Mouse (Mus musculus) heart, embryonic 11.5 days (tissue): ENCODE measurements around the gene Tmed2. TPM values are rescaled to one million over a fixed set of nuclear protein-coding genes. Genes with fewer than 3 reads are reported as not detected.
A peak's percentile ranks its signal among the peaks of the same experiment; 100 is the strongest.

Experiments
- ATAC-seq: fragments of 200-750 bp; cut with Nextera tagmentation; replicated peaks from 2 replicates; pipeline ENCODE4 v1.8.0; 2017; ENCODE audit warnings: moderate library complexity; ENCODE audit not compliant: insufficient number of reproducible peaks, low FRiP score, low TSS enrichment
- H3K27ac ChIP-seq: fragments of 300-500 bp; sonication (generic); 2 replicates; pipeline ENCODE4 v1.5.1; 2014; ENCODE audit warnings: mild to moderate bottlenecking, low read depth, low read length
- H3K27me3 ChIP-seq: fragments of 300-500 bp; sonication (generic); 2 replicates; pipeline ENCODE4 v1.6.1; 2014; ENCODE audit warnings: mild to moderate bottlenecking, low read length, mixed read lengths; ENCODE audit not compliant: control insufficient read depth, insufficient read depth
- H3K36me3 ChIP-seq: fragments of 300-500 bp; sonication (generic); 2 replicates; pipeline ENCODE4 v1.6.1; 2014; ENCODE audit warnings: mild to moderate bottlenecking, low read length, moderate library complexity, mixed read lengths; ENCODE audit not compliant: control insufficient read depth, insufficient read depth
- H3K4me1 ChIP-seq: fragments of 300-500 bp; sonication (generic); 2 replicates; pipeline ENCODE4 v1.6.1; 2014; ENCODE audit warnings: low read length; ENCODE audit not compliant: control insufficient read depth, insufficient read depth
- H3K4me2 ChIP-seq: fragments of 300-500 bp; sonication (generic); 2 replicates; pipeline ENCODE4 v1.6.1; 2014; ENCODE audit warnings: mild to moderate bottlenecking, moderate library complexity
- H3K4me3 ChIP-seq: fragments of 300-500 bp; sonication (generic); 2 replicates; pipeline ENCODE4 v1.5.1; 2014; ENCODE audit warnings: low read depth, low read length
- H3K9ac ChIP-seq: fragments of 300-500 bp; sonication (generic); 2 replicates; pipeline ENCODE4 v1.6.1; 2014; ENCODE audit warnings: mild to moderate bottlenecking, low read depth, low read length, moderate library complexity
- H3K9me3 ChIP-seq: fragments of 300-500 bp; sonication (generic); replicated peaks from 2 replicates; pipeline ENCODE4 v1.6.1; 2016; ENCODE audit warnings: low read length; ENCODE audit not compliant: control insufficient read depth
- WGBS: fragments of 180-500 bp; shearing (Covaris S2); extraction: QIAGEN DNeasy Blood & Tissue Kit; methylation state at CpG from one replicate; pipeline ENCODE4 v1.1.7; 2014; ENCODE audit not compliant: insufficient replicate concordance; 5-methylcytosine and 5-hydroxymethylcytosine counted together
- polyA plus RNA-seq: library from polyadenylated mRNA; unstranded; fragments of >200 nt; fragmentation: Nextera tagmentation; extraction: Ambion mirVana; gene quantifications from 2 replicates; pipeline ENCODE4 v1.2.1, GENCODE M21; 2014

The Tmed2 gene
- polyA plus RNA-seq, 1 experiment from 2014 or later = 490 TPM

- Histone ChIP-seq H3K4me1 (peaks cover 30% of the 10 kb centered on the region), H3K36me3 (no peaks in the 10 kb centered on the region), H3K9me3 (no peaks in the 10 kb centered on the region), H3K27ac (peak within 1 kb of the TSS; percentile 89), H3K9ac (peak within 1 kb of the TSS; percentile 90), H3K27me3 (no peaks in the 10 kb centered on the region), H3K4me2 (peak within 1 kb of the TSS; percentile 70), H3K4me3 (peak within 1 kb of the TSS; percentile 86)
- peak; percentile 78 for ATAC-seq
- WGBS = under 1% methylated on average over 86 of the region's 96 CpGs
Measured at GRCm38 (mm10) chr5:124530655-124531582, 9.6 kb upstream of the Tmed2 start, which contains the start of gene Rilpl1. Rilpl1 (minus strand) TSS chr5:124531391.

- peak overlapping the region; percentile 89 for H3K27ac ChIP-seq
- H3K9me3 ChIP-seq = no peaks in the 10 kb centered on the region
- H3K36me3 ChIP-seq = no peaks in the 10 kb centered on the region
- H3K4me2 ChIP-seq = peak overlapping the region; percentile 70
- H3K9ac ChIP-seq = peak overlapping the region; percentile 90
- H3K4me1 ChIP-seq = peaks cover 30% of the 10 kb centered on the region
- 13% methylated on average over 13 of the region's 14 CpGs for WGBS
- ATAC-seq = no peak
- peak overlapping the region; percentile 86 for H3K4me3 ChIP-seq
- H3K27me3 ChIP-seq = no peaks in the 10 kb centered on the region
Measured at GRCm38 (mm10) chr5:124531583-124531930, 8.9 kb upstream of the Tmed2 start.

- Histone ChIP-seq H3K9me3 (no peaks in the 10 kb centered on the region), H3K4me2 (no peak overlapping the region), H3K27ac (peak overlapping the region; percentile 89), H3K4me1 (peaks cover 30% of the 10 kb centered on the region), H3K36me3 (no peaks in the 10 kb centered on the region), H3K9ac (no peak overlapping the region), H3K27me3 (no peaks in the 10 kb centered on the region), H3K4me3 (no peak overlapping the region)
- WGBS = 32% methylated on average over 7 of the region's 7 CpGs
- ATAC-seq = 0 out of 2 replicates have a peak, but pooled peaks have one; percentile 24
Measured at GRCm38 (mm10) chr5:124532451-124532850, 8.0 kb upstream of the Tmed2 start.

- H3K4me1 ChIP-seq = peaks cover 14% of the 10 kb centered on the region
- H3K9me3 ChIP-seq = no peaks in the 10 kb centered on the region
- ATAC-seq = no peak
- 49% methylated on average over 5 of the region's 5 CpGs for WGBS
- H3K36me3 ChIP-seq = no peaks in the 10 kb centered on the region
- H3K9ac ChIP-seq = no peak overlapping the region
- H3K4me3 ChIP-seq = no peak overlapping the region
- no peaks in the 10 kb centered on the region for H3K27me3 ChIP-seq
- H3K4me2 ChIP-seq = no peak overlapping the region
- no peak overlapping the region for H3K27ac ChIP-seq
Measured at GRCm38 (mm10) chr5:124535016-124535415, 5.5 kb upstream of the Tmed2 start.

GRCm38 (mm10) chr5:124536776-124537175, 3.7 kb upstream of the Tmed2 start:
- no peak for ATAC-seq

GRCm38 (mm10) chr5:124538813-124539792, 1.4 kb upstream of the Tmed2 start:
- peaks cover 9% of the 10 kb centered on the region for H3K4me1 ChIP-seq
- no peak overlapping the region for H3K27ac ChIP-seq
- no peak for ATAC-seq
- peaks cover 3% of the 10 kb centered on the region; the same call in 1 of the 2 replicates for H3K36me3 ChIP-seq
- no peaks in the 10 kb centered on the region for H3K9me3 ChIP-seq
- H3K4me2 ChIP-seq = no peak overlapping the region
- no peak overlapping the region for H3K4me3 ChIP-seq
- H3K27me3 ChIP-seq = no peaks in the 10 kb centered on the region
- 71% methylated on average over 15 of the region's 16 CpGs for WGBS
- H3K9ac ChIP-seq = no peak overlapping the region

More at GRCm38 (mm10) chr5:124536776-124537175, 3.7 kb upstream of the Tmed2 start:
- Histone ChIP-seq H3K4me1 (peaks cover 9% of the 10 kb centered on the region), H3K4me2 (peak overlapping the region; percentile 51), H3K27ac (peak overlapping the region; percentile 75), H3K9me3 (no peaks in the 10 kb centered on the region), H3K27me3 (no peaks in the 10 kb centered on the region), H3K4me3 (peak overlapping the region; percentile 4), H3K9ac (peak overlapping the region; percentile 63), H3K36me3 (no peaks in the 10 kb centered on the region)
- WGBS = 2% methylated on average over 17 of the region's 17 CpGs

GRCm38 (mm10) chr5:124539905-124540304, 590 bp upstream of the Tmed2 start:
- H3K27me3 ChIP-seq = no peaks in the 10 kb centered on the region
- 71% methylated on average over 4 of the region's 4 CpGs for WGBS
- H3K27ac ChIP-seq = peak overlapping the region; percentile 64; the same call in 1 of the 2 replicates
- peak overlapping the region; percentile 56 for H3K4me2 ChIP-seq
- no peaks in the 10 kb centered on the region for H3K9me3 ChIP-seq
- H3K4me1 ChIP-seq = peaks cover 7% of the 10 kb centered on the region
- peak overlapping the region; percentile 69 for H3K9ac ChIP-seq
- ATAC-seq = no peak
- H3K36me3 ChIP-seq = peaks cover 7% of the 10 kb centered on the region
- H3K4me3 ChIP-seq = peak overlapping the region; percentile 92

GRCm38 (mm10) chr5:124540905-124541601, 558 bp downstream of the Tmed2 start:
- peaks cover 7% of the 10 kb centered on the region for H3K4me1 ChIP-seq
- peak overlapping the region; percentile 92 for H3K4me3 ChIP-seq
- H3K9ac ChIP-seq = peak overlapping the region; percentile 91
- peaks cover 12% of the 10 kb centered on the region for H3K36me3 ChIP-seq
- no peaks in the 10 kb centered on the region for H3K27me3 ChIP-seq
- WGBS = under 1% methylated on average over 72 of the region's 89 CpGs
- peak overlapping the region; percentile 74 for H3K4me2 ChIP-seq
- peak; percentile 52 for ATAC-seq
- H3K27ac ChIP-seq = peak overlapping the region; percentile 86
- no peaks in the 10 kb centered on the region for H3K9me3 ChIP-seq
